18 mouse cellular contexts compared by ENCODE assay signal in genomic region chr1:90343492-90343891, GRCm38 (mm10).
DNase-seq lines count a peak whose midpoint lies in the region; ATAC-seq lines count a peak whose summit lies in the region.
"Had no signal": no experiment of that assay in that cellular context is flagged by ENCODE, and none has a peak within 500 bp of the region (broad histone marks: within the 10 kb centered on the region; RNA-seq: fewer than 3 reads in every experiment).

No protein-coding gene starts in this region.

- no peak for ATAC-seq in granulocyte monocyte progenitor cell, adult 5-6 weeks (replicated peaks; ENCODE audit: poor library complexity, severe bottlenecking)
- ATAC-seq: CD4-positive, CD25-positive, alpha-beta regulatory T cell, adult 4 months; forebrain, embryonic 16.5 days had no signal

- peak; percentile 29 for DNase-seq in embryo, embryonic 10 days (ENCODE audit: low spot score)
- DNase-seq in embryo, embryonic 9.5 days (ENCODE audit: extremely low spot score), result no peak
- DNase-seq in kidney, adult 8-10 months, result peak; percentile 60 to 66
- DNase-seq in kidney, postnatal 10 days, result no peak
- DNase-seq in kidney, postnatal 25 days, result peak; percentile 47 to 71
- DNase-seq in frontal cortex, postnatal 10 days (ENCODE audit: low spot score in 2 of 2), result no peak
- DNase-seq: adrenal gland, postnatal 10 days; B cell, adult 2 months; cerebellum, adult 11 months; cerebellum, adult 8-10 months; cerebellum, postnatal 14 days; gastrocnemius, adult 2 months; gastrocnemius, postnatal 25 days; heart, adult 11 months; heart, postnatal 36 days had no signal

Comparison
In these comparisons a context has a peak if more than half of its experiments do, and no peak if none do; other contexts are left out.
1. DNase-seq: peak in embryo, embryonic 10 days (single experiment), kidney, adult 8-10 months (2 of 2) and kidney, postnatal 25 days (2 of 2); none in embryo, embryonic 9.5 days (single experiment), kidney, postnatal 10 days (single experiment) and frontal cortex, postnatal 10 days (0 of 2).